Mouse (Mus musculus) retina, adult 2 months (tissue): Measurements from ENCODE around the gene Tmem9.
A peak's percentile ranks its signal among the peaks of the same experiment; 100 is the strongest.

Source experiments
- DNase-seq: peaks from one replicate; pipeline ENCODE4 v3.0.0-alpha.2; 2012; ENCODE audit warnings: low read depth, low spot score

Gene Tmem9

GRCm38 (mm10) chr1:136031697-136032096, 23.7 kb downstream of the Tmem9 start:
- DNase-seq: no peak

- peak; percentile 72 for DNase-seq
Observed at GRCm38 (mm10) chr1:136032961-136033360, 25.0 kb downstream of the Tmem9 start.

- DNase-seq: no peak
Observed at GRCm38 (mm10) chr1:136038746-136039538, 31.0 kb downstream of the Tmem9 start.

GRCm38 (mm10) chr1:136040452-136040851, 32.5 kb downstream of the Tmem9 start:
- no peak for DNase-seq

GRCm38 (mm10) chr1:136040874-136041273, 32.9 kb downstream of the Tmem9 start:
- no peak for DNase-seq

- no peak for DNase-seq
Observed at GRCm38 (mm10) chr1:136045774-136046173, 37.8 kb downstream of the Tmem9 start.

- no peak for DNase-seq
Observed at GRCm38 (mm10) chr1:136047432-136047831, 39.5 kb downstream of the Tmem9 start.

GRCm38 (mm10) chr1:136047894-136048293, 39.9 kb downstream of the Tmem9 start:
- no peak for DNase-seq

- no peak for DNase-seq
Observed at GRCm38 (mm10) chr1:136050312-136051012, 42.5 kb downstream of the Tmem9 start, which contains the start of gene Ascl5. Gene Ascl5 (plus strand): TSS chr1:136050804.

- no peak for DNase-seq
Observed at GRCm38 (mm10) chr1:136051013-136051315, 43.0 kb downstream of the Tmem9 start.

GRCm38 (mm10) chr1:136051465-136051864, 43.5 kb downstream of the Tmem9 start:
- DNase-seq: peak; percentile 55

GRCm38 (mm10) chr1:136052547-136052946, 44.6 kb downstream of the Tmem9 start, which contains the start of gene Cacna1s:
Gene Cacna1s (plus strand): TSS chr1:136052750.
- DNase-seq: no peak

- no peak for DNase-seq
Observed at GRCm38 (mm10) chr1:136055771-136056170, 47.8 kb downstream of the Tmem9 start.

- DNase-seq: no peak
Observed at GRCm38 (mm10) chr1:136058594-136058993, 50.6 kb downstream of the Tmem9 start.

- no peak for DNase-seq
Observed at GRCm38 (mm10) chr1:136061041-136061789, 53.3 kb downstream of the Tmem9 start.

- no peak for DNase-seq
Observed at GRCm38 (mm10) chr1:136061790-136062141, 53.8 kb downstream of the Tmem9 start.

GRCm38 (mm10) chr1:136063991-136064390, 56.0 kb downstream of the Tmem9 start:
- no peak for DNase-seq

GRCm38 (mm10) chr1:136066621-136067020, 58.7 kb downstream of the Tmem9 start:
- DNase-seq: no peak

- DNase-seq: no peak
Observed at GRCm38 (mm10) chr1:136067579-136067978, 59.6 kb downstream of the Tmem9 start.

- peak; percentile 34 for DNase-seq
Observed at GRCm38 (mm10) chr1:136076086-136076485, 68.1 kb downstream of the Tmem9 start.

- DNase-seq: no peak
Observed at GRCm38 (mm10) chr1:136077656-136078055, 69.7 kb downstream of the Tmem9 start.

- DNase-seq: no peak
Observed at GRCm38 (mm10) chr1:136081161-136081560, 73.2 kb downstream of the Tmem9 start.
